Mouse (Mus musculus) intestine, postnatal 0 days (tissue): ENCODE measurements at regions not wholly inside any gene's neighbourhood (a gene's known extent, or its start where the extent isn't known, plus 50 kb on each side); places are given as distances from the start of the nearest gene placed in this dataset.
"Not testable (repeated sequence)": the region's sequence is repeated elsewhere in the genome, so short reads cannot be mapped to it uniquely, and the experiment has no call there.

Experiments
- ATAC-seq: fragments of 200-750 bp; cut with Nextera tagmentation; 2 replicates; pipeline ENCODE4 v1.8.0; 2017; ENCODE audit warnings: mild to moderate bottlenecking, moderate TSS enrichment, moderate library complexity
- H3K27ac ChIP-seq: fragments of 300-500 bp; sonication (generic); 2 replicates; pipeline ENCODE4 v1.5.1; 2014; ENCODE audit warnings: mild to moderate bottlenecking, low read depth, low read length, moderate library complexity
- H3K27me3 ChIP-seq: fragments of 300-500 bp; sonication (generic); replicated peaks from 2 replicates; pipeline ENCODE4 v1.6.1; 2014; ENCODE audit warnings: low read length, mixed read lengths; ENCODE audit not compliant: control insufficient read depth, insufficient read depth
- H3K36me3 ChIP-seq: fragments of 300-500 bp; sonication (generic); 2 replicates; pipeline ENCODE4 v1.6.1; 2014; ENCODE audit warnings: mild to moderate bottlenecking, moderate library complexity; ENCODE audit not compliant: control insufficient read depth, insufficient read depth
- H3K4me1 ChIP-seq: fragments of 300-500 bp; sonication (generic); replicated peaks from 2 replicates; pipeline ENCODE4 v1.6.1; 2014; ENCODE audit warnings: antibody characterized with exemption, low read length, mixed read lengths; ENCODE audit not compliant: control insufficient read depth, insufficient read depth
- H3K4me2 ChIP-seq: fragments of 300-500 bp; sonication (generic); replicated peaks from 2 replicates; pipeline ENCODE4 v1.6.1; 2014; ENCODE audit warnings: low read depth, mild to moderate bottlenecking, moderate library complexity
- H3K4me3 ChIP-seq: fragments of 300-500 bp; sonication (generic); 2 replicates; pipeline ENCODE4 v1.5.1; 2014; ENCODE audit warnings: low read depth, low read length
- H3K9ac ChIP-seq: fragments of 300-500 bp; sonication (generic); 2 replicates; pipeline ENCODE4 v1.6.1; 2014; ENCODE audit warnings: mild to moderate bottlenecking, low read depth, low read length
- H3K9me3 ChIP-seq: fragments of 300-500 bp; sonication (generic); 2 replicates; pipeline ENCODE4 v1.6.1; 2016; ENCODE audit warnings: mixed run types; ENCODE audit not compliant: control insufficient read depth
- CTCF ChIP-seq: sonication (generic); IDR thresholded peaks from 2 replicates; pipeline ENCODE4 v1.5.1; 2016; ENCODE audit warnings: low read depth, mild to moderate bottlenecking, control low read depth, antibody characterized with exemption, moderate library complexity
- WGBS: fragments of 180-500 bp; shearing (Covaris S2); extraction: QIAGEN DNeasy Blood & Tissue Kit; methylation state at CpG from one replicate; pipeline ENCODE4 v1.1.7; 2014; 5-methylcytosine and 5-hydroxymethylcytosine counted together

- WGBS, result 72% methylated on average over 5 of the region's 5 CpGs
- Histone ChIP-seq H3K27ac (no peak overlapping the region), H3K9ac (no peak overlapping the region), H3K27me3 (no peaks in the 10 kb centered on the region), H3K36me3 (no peaks in the 10 kb centered on the region), H3K4me1 (no peaks in the 10 kb centered on the region), H3K4me3 (no peak overlapping the region), H3K4me2 (no peak overlapping the region), H3K9me3 (no peaks in the 10 kb centered on the region)
- no peak for ATAC-seq
- TF ChIP-seq CTCF, result no peak
These were observed 622.1 kb upstream of the Epha7 start for GRCm38 (mm10) chr4:28190861-28191260.

GRCm38 (mm10) chr4:28227594-28228208, 585.2 kb upstream of the Epha7 start:
- no peaks in the 10 kb centered on the region for H3K4me1 ChIP-seq
- no peaks in the 10 kb centered on the region for H3K27me3 ChIP-seq
- H3K4me2 ChIP-seq, result no peak overlapping the region
- no peak overlapping the region for H3K4me3 ChIP-seq
- H3K9me3 ChIP-seq, result no peaks in the 10 kb centered on the region
- H3K27ac ChIP-seq, result no peak overlapping the region
- ATAC-seq, result no peak
- no peaks in the 10 kb centered on the region for H3K36me3 ChIP-seq
- no peak overlapping the region for H3K9ac ChIP-seq
- WGBS, result 79% methylated on average over 2 of the region's 2 CpGs
- TF ChIP-seq CTCF, result no peak

- H3K4me2 ChIP-seq, H3K27me3 ChIP-seq, H3K9me3 ChIP-seq, H3K27ac ChIP-seq, H3K9ac ChIP-seq, H3K4me3 ChIP-seq, ATAC-seq, H3K4me1 ChIP-seq, H3K36me3 ChIP-seq: not testable (repeated sequence)
These were observed 577.4 kb upstream of the Epha7 start for GRCm38 (mm10) chr4:28235516-28235915.

- Histone ChIP-seq H3K27me3 (no peaks in the 10 kb centered on the region), H3K9ac (no peak overlapping the region), H3K36me3 (no peaks in the 10 kb centered on the region), H3K4me3 (no peak overlapping the region), H3K9me3 (no peaks in the 10 kb centered on the region), H3K4me2 (no peak overlapping the region), H3K4me1 (no peaks in the 10 kb centered on the region), H3K27ac (no peak overlapping the region)
- no peak for TF ChIP-seq CTCF
- WGBS, result 100% methylated on average over 1 of the region's 1 CpGs
- no peak for ATAC-seq
These were observed 570.7 kb upstream of the Epha7 start for GRCm38 (mm10) chr4:28242272-28242671.
